Mouse (Mus musculus) midbrain, embryonic 10.5 days (tissue): ENCODE measurements at regions not wholly inside any gene's neighbourhood (a gene's known extent, or its start where the extent isn't known, plus 50 kb on each side); places are given as distances from the start of the nearest gene placed in this dataset.

Experiments
- DNase-seq: peaks from one replicate; pipeline ENCODE4 v3.0.0-alpha.2; 2017; ENCODE audit warnings: low spot score
- H3K27ac ChIP-seq: fragments of 300-500 bp; sonication (generic); replicated peaks from 2 replicates; pipeline ENCODE4 v1.5.1; 2016; ENCODE audit warnings: mild to moderate bottlenecking
- H3K27me3 ChIP-seq: fragments of 300-500 bp; sonication (generic); 2 replicates; pipeline ENCODE4 v1.6.1; 2016; ENCODE audit warnings: low read depth, mild to moderate bottlenecking; ENCODE audit not compliant: poor library complexity, severe bottlenecking
- H3K36me3 ChIP-seq: fragments of 300-500 bp; sonication (generic); 2 replicates; pipeline ENCODE4 v1.6.1; 2016; ENCODE audit warnings: mild to moderate bottlenecking, moderate library complexity
- H3K4me1 ChIP-seq: fragments of 300-500 bp; sonication (generic); 2 replicates; pipeline ENCODE4 v1.6.1; 2016
- H3K4me3 ChIP-seq: fragments of 300-500 bp; sonication (generic); 2 replicates; pipeline ENCODE4 v1.5.1; 2016; ENCODE audit warnings: mild to moderate bottlenecking, moderate library complexity
- H3K9me3 ChIP-seq: fragments of 300-500 bp; sonication (generic); replicated peaks from 2 replicates; pipeline ENCODE4 v1.6.1; 2016; ENCODE audit warnings: mild to moderate bottlenecking
- WGBS: fragments of 180-500 bp; shearing (Covaris S2); methylation state at CpG from one replicate; pipeline ENCODE4 v1.1.7; 2016; 5-methylcytosine and 5-hydroxymethylcytosine counted together

DNA sequence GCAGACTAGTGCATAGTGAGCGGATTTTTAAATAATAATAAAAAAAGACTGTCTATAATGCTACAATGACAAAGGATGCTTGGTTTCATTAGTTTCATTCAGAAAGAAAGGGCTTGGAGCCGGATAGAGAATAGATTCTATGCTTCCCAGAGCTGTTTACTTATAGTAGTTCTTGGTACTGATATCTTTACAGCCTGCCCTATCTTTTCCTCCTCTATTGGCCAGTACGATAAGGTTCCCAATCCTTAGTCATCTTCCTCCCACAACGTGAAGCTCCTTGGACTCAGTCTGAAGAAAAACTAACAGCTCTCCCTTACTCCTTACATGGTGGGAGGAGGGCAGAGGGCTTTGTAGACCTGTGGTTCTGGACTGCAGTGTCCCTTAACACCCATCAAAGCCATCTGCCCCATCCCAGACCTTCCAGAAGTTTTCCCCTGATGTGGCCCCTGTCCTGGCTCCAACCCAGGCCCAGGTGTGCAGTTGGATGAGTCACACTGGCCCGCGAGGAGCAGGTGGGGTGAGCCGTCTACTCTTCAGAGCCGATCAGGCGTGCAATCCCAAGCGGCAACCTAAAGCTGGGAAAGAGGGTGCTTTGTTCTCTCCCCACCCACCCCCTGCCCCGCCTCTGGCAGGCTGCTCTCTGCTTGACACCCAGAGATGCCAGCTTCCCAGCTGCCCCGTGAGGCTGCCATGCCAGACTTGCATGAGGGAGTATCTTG is 262.2 kb downstream of the 1500009L16Rik start:
- no peaks in the 10 kb centered on the region for H3K36me3 ChIP-seq
- H3K4me1 ChIP-seq = peaks cover 10% of the 10 kb centered on the region
- H3K27me3 ChIP-seq = no peaks in the 10 kb centered on the region
- no peak overlapping the region for H3K4me3 ChIP-seq
- H3K27ac ChIP-seq = peak overlapping the region; percentile 61
- H3K9me3 ChIP-seq = no peaks in the 10 kb centered on the region
- WGBS = 67% methylated on average over 12 of the region's 12 CpGs
- no peak for DNase-seq

- no peaks in the 10 kb centered on the region for H3K9me3 ChIP-seq
- H3K27ac ChIP-seq = no peak overlapping the region
- no peak overlapping the region for H3K4me3 ChIP-seq
- WGBS = 85% methylated on average over 11 of the region's 11 CpGs
- no peaks in the 10 kb centered on the region for H3K36me3 ChIP-seq
- H3K4me1 ChIP-seq = no peaks in the 10 kb centered on the region
- no peak for DNase-seq
- no peaks in the 10 kb centered on the region for H3K27me3 ChIP-seq
Observed at GRCm38 (mm10) chr10:83992577-83993305, 270.1 kb downstream of the 1500009L16Rik start.

DNA sequence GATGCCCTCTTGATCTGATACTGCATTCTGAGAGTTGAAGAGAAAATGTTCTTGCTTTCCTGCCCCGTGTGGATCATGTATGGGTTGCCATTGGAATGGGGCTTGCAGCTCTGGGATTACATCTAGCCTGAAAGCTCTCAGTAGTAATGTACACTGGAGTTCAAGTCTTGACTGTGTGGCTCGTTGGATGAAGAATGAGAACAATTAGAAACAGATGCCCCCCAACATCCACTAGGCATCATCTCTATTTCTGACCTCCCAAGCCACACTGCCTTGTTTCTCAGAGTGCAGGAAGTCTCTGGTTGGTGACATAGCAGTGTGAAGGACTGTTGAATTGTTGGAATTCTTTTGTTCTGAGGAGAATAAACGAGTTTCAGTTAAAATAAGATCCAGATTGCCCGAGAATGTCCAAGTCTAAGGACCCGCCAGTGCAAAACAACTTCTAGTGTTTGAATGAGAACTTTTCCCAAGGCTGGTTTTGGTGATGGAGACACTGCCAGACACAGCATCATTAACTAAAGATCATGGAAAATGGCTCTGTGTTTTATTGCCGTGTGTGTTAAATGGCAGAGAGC is 272.4 kb downstream of the 1500009L16Rik start:
- no peaks in the 10 kb centered on the region for H3K27me3 ChIP-seq
- no peak for DNase-seq
- H3K9me3 ChIP-seq = no peaks in the 10 kb centered on the region
- WGBS = 70% methylated on average over 6 of the region's 6 CpGs
- no peaks in the 10 kb centered on the region for H3K4me1 ChIP-seq
- no peaks in the 10 kb centered on the region for H3K36me3 ChIP-seq
- no peak overlapping the region for H3K4me3 ChIP-seq
- H3K27ac ChIP-seq = no peak overlapping the region

DNA sequence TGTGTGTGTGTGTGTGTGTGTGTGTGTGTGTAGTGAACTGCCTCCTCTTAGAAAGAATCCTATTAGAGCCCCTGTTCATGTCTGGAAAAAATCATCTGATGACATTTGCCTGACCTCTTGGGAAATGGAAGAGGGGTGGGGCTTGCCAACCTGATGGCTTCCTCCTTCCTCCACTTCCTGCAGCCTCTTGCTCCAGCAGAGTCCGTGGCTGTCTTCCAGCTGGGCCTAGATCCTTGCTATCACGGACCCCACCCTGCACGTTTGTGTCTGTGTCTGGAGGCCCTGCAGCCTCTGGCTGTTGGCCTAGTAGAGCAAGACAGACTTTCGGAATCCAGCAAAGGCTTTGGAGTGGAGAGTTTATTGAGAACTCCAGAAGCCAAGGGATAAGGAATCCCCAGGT is 273.2 kb downstream of the 1500009L16Rik start:
- Histone ChIP-seq H3K4me3 (no peak overlapping the region), H3K4me1 (no peaks in the 10 kb centered on the region), H3K9me3 (no peaks in the 10 kb centered on the region), H3K36me3 (no peaks in the 10 kb centered on the region), H3K27ac (no peak overlapping the region), H3K27me3 (no peaks in the 10 kb centered on the region)
- WGBS = 78% methylated on average over 4 of the region's 4 CpGs
- no peak for DNase-seq

DNA sequence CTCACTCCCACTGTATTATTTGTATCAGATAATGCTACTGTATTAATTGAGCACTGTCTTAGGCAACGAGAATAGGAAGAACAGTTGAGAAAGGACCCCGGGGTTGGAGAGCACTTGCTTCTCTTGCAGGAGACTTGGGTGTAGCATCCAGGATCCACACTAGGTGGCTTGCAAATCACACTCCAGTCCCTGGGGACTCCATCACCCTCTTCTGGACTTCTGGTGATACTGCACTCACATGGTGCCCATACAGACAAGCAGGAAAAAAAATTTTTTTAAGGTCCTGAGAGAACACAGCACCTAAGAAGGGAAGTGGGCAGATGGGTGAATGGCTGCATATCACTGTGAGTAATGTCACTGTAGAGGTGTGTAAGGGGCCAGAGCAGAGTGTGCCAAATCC is 273.8 kb downstream of the 1500009L16Rik start:
- WGBS = 89% methylated on average over 2 of the region's 2 CpGs
- Histone ChIP-seq H3K27ac (no peak overlapping the region), H3K27me3 (no peaks in the 10 kb centered on the region), H3K9me3 (no peaks in the 10 kb centered on the region), H3K4me3 (no peak overlapping the region), H3K36me3 (no peaks in the 10 kb centered on the region), H3K4me1 (no peaks in the 10 kb centered on the region)
- no peak for DNase-seq

DNA sequence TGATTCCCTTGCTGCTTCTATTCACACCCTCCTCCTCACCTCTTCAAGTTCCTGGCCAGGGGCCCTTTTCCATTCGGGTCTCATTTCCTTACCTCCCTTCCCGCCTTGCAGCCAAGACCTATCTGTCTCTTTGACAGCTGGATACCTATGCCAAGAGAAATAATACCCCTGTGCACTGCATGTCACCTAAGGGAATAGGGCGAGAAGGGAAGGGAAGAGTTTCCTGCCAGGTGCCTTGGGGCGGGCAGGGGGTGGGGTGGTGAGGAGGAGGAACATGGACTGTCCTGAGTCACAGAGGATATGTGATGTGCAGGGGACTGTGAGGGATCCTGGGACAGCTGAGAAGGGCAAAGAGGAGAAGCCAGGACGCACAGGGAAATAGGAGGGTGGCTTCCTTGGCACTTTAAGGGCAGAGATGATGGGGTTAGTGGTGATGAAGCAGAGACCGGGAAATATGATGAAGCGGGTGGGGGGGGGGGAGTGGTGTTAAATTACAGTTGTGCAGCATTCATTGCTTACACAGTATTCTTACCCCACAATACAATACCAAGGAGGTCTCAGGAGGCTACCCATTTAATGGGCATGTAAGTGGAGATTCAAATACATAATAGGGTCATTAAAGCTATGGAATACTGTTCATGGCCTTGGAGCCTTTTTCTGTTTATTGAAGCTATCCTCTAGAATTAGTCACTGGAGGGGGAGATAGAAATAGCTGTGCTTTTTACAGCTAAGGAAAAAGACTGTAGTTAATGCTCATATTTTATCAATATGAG is 278.0 kb downstream of the 1500009L16Rik start:
- 0 out of 2 replicates have a peak overlapping the region, but pooled peaks have one; percentile 23 for H3K27ac ChIP-seq
- H3K4me3 ChIP-seq = no peak overlapping the region
- no peak for DNase-seq
- no peaks in the 10 kb centered on the region for H3K27me3 ChIP-seq
- no peaks in the 10 kb centered on the region for H3K9me3 ChIP-seq
- no peaks in the 10 kb centered on the region for H3K36me3 ChIP-seq
- H3K4me1 ChIP-seq = peaks cover 5% of the 10 kb centered on the region; the same call in 1 of the 2 replicates
- 82% methylated on average over 7 of the region's 7 CpGs for WGBS

DNA sequence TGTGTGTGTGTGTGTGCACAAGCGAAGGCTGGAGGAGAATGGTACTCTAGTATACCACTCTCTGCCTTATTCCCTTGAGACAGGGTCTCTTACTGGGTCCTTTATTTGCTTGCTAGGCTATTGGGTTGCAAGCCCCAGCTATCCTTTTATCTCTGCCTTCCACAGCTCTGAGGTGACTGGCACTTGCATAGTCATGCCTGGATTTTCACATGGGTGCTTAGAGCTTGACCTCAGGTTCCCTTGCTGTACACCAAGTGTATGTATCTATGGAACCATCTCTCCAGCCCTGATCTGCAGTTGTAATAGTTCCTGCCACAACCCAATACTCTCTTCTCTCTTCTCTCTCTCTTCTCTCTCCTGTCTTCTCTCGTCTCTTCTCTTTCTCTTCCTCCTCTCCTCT is 280.1 kb downstream of the 1500009L16Rik start:
- no peaks in the 10 kb centered on the region for H3K36me3 ChIP-seq
- no peak overlapping the region for H3K4me3 ChIP-seq
- H3K9me3 ChIP-seq = no peaks in the 10 kb centered on the region
- peaks cover 5% of the 10 kb centered on the region; the same call in 1 of the 2 replicates for H3K4me1 ChIP-seq
- DNase-seq = no peak
- H3K27me3 ChIP-seq = no peaks in the 10 kb centered on the region
- no peak overlapping the region for H3K27ac ChIP-seq
- WGBS = 81% methylated on average over 2 of the region's 2 CpGs

GRCm38 (mm10) chr10:84003601-84004149 is 281.0 kb downstream of the 1500009L16Rik start:
- no peak overlapping the region for H3K4me3 ChIP-seq
- no peak overlapping the region for H3K27ac ChIP-seq
- no peaks in the 10 kb centered on the region for H3K27me3 ChIP-seq
- DNase-seq = no peak
- H3K9me3 ChIP-seq = no peaks in the 10 kb centered on the region
- H3K36me3 ChIP-seq = no peaks in the 10 kb centered on the region
- 86% methylated on average over 8 of the region's 8 CpGs for WGBS
- H3K4me1 ChIP-seq = peaks cover 5% of the 10 kb centered on the region; the same call in 1 of the 2 replicates

- no peak overlapping the region for H3K27ac ChIP-seq
- WGBS = 84% methylated on average over 4 of the region's 4 CpGs
- no peak overlapping the region for H3K4me3 ChIP-seq
- H3K27me3 ChIP-seq = no peaks in the 10 kb centered on the region
- no peaks in the 10 kb centered on the region; the same call in 1 of the 2 replicates for H3K4me1 ChIP-seq
- DNase-seq = no peak
- no peaks in the 10 kb centered on the region for H3K36me3 ChIP-seq
- no peaks in the 10 kb centered on the region for H3K9me3 ChIP-seq
Observed at GRCm38 (mm10) chr10:84008923-84009322, 286.3 kb downstream of the 1500009L16Rik start.

DNA sequence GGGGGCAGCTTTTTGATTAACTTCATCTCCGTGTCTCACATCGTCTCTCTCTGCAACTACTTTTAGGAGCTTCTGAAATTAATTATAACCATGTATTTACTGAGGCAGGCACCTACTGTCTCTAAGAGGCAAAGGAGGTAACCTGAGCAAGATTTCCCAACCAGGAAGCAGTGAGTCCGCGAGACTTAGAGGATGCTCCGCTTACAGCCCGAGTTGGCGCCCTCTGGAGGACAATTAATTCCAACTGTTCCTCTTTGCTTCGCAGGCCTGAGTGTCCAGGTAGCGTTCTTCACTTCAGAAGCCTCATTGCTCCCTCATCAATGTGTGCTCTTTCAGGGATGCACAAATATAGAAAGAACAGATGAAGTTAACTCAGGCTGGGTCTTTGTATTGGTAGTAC is 296.7 kb downstream of the 1500009L16Rik start:
- H3K4me3 ChIP-seq = no peak overlapping the region
- peak; percentile 61 for DNase-seq
- H3K36me3 ChIP-seq = no peaks in the 10 kb centered on the region
- H3K27me3 ChIP-seq = no peaks in the 10 kb centered on the region
- 14% methylated on average over 9 of the region's 9 CpGs for WGBS
- H3K9me3 ChIP-seq = no peaks in the 10 kb centered on the region
- H3K27ac ChIP-seq = no peak overlapping the region
- H3K4me1 ChIP-seq = peaks cover 27% of the 10 kb centered on the region

GRCm38 (mm10) chr10:84020023-84020620 is 297.5 kb downstream of the 1500009L16Rik start:
- no peaks in the 10 kb centered on the region for H3K27me3 ChIP-seq
- H3K36me3 ChIP-seq = no peaks in the 10 kb centered on the region
- DNase-seq = peak; percentile 38
- H3K4me3 ChIP-seq = no peak overlapping the region
- no peak overlapping the region for H3K27ac ChIP-seq
- H3K4me1 ChIP-seq = peaks cover 31% of the 10 kb centered on the region
- 49% methylated on average over 10 of the region's 10 CpGs for WGBS
- H3K9me3 ChIP-seq = no peaks in the 10 kb centered on the region
